Mouse (Mus musculus) CD4-positive, CD25-positive, alpha-beta regulatory T cell, adult 2 months (primary cell): Measurements from ENCODE around the gene Armc6.

Experiments used
- DNase-seq: peaks from one replicate; pipeline ENCODE4 v3.0.0-alpha.2; 2012; ENCODE audit warnings: low read depth, low spot score

Armc6 gene

DNA sequence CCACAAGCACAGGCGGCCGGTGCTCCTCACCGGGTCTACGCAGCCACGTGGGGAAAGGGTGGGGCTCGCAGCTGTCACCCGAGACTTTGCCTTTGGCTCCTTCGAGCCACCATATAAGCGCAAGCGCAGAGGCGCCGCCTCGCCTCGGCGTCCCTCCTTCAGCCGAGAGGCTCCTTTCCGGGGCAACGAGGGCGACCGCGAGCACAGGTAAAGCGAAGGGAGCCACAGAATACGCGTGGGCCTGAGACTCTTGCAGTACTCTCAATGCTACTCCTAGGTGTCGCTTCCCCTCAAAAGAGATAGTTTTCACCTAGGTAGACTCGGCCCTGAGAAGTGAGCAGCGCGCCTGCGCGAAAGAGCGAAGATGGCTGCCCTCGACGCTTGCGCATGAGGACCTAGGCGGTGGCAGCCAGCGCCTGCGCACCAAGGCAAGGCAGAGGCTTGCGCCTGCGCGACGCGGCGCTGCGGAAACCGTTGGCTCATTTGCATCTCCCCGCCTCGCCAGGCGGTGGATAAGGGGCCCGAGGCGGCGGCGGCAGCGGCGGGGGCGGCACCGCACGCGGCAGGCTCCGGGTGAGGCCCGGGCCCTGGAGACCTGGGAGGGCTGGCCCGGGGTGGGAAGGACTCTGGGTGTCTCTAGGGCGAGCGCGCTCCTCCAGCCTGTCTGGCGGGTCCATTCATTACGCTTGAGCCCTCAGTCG lies at the start of gene Armc6, which contains the start of gene Sugp2:
TSS of gene Armc6 (minus strand) at position 387 of the 701 bp plus-strand sequence.
TSS of gene Sugp2 (plus strand) at position 147 of the 701 bp plus-strand sequence.
- peak; percentile 99 for DNase-seq

GRCm38 (mm10) chr8:70283136-70284077 lies 49.1 kb upstream of the Armc6 start:
- peak; percentile 21 for DNase-seq

- DNase-seq, result peak; percentile 90
Observed at GRCm38 (mm10) chr8:70282603-70283135, 48.4 kb upstream of the Armc6 start, which contains the start of gene Homer3. Gene Homer3 (plus strand): TSS chr8:70282827.

DNA sequence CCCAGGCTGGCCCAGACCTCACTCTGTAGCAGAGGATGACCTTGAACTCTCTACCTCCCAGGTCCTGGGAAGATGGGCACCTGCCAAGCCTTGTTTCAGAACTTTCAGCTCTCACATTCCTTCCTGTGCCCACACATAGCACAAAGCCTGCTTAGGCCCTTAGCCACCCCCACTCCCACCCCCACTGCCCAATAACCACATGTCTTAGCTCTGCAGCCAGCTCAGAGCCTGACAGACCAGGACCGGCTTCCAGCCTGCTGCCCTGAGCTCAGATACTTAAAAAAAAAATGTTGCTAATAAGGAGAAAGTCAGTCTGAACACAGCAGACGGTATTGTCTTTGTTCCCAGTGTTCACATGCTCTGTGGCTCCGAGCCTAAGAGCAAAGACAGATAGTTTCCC lies 46.7 kb upstream of the Armc6 start:
- DNase-seq, result no peak

- DNase-seq, result no peak
Observed at GRCm38 (mm10) chr8:70279266-70279665, 45.0 kb upstream of the Armc6 start.

DNA sequence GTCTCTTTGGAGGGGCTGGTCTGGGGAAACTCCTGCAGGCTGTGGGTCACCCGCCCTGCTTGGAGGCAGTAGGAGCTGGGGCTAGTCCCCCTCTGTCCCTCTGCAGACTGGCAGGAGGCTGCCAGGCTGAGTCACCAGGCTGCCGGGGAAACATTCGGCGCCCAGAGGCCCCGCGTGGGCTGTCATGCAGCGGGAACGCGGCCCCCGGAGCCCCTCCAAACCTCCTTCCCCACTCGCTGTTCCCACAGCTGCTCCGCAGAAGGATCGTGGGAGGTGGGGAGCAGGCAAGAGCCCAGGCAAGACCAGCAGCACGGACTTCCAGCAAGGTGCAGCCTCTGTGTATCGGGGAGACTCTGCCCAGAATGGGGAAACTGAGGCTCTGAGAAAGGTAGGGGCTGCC lies 43.9 kb upstream of the Armc6 start:
- no peak for DNase-seq

DNA sequence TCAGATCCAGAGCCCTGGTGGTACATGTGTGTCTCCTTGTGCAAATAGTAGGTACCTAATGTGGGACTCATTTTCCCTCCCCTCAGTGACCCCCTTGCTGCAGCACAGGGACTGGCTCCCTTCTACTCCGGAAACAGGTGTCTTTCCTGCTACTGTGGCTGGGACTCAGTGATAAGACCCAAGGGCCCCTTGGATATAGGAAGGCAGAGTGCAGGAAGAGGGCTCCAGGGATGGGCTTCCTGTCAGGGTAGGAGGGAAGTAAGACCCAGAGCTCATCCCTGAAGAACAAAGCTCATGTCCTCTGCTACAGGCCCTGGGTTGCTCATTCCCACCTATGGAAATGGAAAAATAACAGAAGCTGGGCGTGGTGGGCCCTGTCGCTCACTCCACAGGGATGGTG lies 42.2 kb upstream of the Armc6 start:
- DNase-seq, result no peak

DNA sequence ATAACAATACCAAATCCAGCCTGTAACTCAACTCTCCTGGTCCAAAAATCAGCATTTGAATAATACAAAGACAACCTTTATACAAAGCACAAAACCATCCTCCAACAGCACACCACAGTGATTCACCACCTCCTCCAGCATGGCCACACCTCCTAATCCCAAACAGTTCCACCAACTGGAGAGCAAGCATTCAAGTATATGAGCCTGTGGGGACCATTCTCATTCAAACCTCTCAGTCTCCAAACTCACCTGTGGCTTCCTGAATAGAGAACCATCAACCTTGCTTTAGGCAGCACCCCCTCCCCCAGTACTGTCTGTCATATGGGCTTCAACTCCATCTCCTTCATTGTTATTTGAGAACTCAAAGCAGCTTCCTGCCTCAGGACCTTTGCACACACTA lies 40.1 kb upstream of the Armc6 start:
- DNase-seq, result no peak

- DNase-seq, result peak; percentile 27
Observed at GRCm38 (mm10) chr8:70272949-70273348, 38.7 kb upstream of the Armc6 start.

DNA sequence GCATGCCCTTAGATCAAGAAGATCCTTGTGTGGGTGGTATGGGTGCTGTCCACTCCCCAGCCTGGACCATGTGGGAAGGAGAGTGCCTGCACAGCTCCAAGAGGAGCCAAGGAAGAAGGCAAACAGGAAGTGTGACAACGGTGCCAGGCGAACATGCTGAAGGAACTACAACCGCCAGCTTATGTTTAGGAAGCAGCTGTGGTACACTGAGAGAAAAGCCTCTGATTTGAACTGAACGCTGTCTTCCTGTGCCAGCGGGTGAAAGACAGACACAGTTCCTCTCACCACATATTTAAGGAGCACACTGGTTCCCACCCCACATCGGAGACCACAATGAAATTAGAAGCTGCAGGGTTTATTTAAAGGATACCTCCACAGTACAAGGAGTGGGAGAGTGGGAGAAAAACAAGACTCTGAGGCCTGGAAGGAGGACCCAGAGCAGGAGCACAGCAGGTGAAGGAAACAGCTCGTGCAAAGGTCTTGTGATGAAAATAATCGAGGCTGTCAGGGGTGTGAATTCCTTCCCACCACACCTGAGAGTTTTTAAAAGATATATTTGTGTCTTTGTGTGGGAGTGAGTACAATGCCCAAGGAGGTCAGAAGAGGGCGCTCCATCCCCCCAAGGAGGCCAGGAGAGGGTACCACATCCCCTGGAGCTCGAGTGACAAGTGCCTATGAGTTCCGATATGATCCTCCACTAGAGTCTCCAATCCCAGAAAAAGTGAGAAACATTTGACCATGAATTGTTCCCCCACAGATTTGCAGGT lies 34.7 kb upstream of the Armc6 start:
- DNase-seq, result peak; percentile 47

DNA sequence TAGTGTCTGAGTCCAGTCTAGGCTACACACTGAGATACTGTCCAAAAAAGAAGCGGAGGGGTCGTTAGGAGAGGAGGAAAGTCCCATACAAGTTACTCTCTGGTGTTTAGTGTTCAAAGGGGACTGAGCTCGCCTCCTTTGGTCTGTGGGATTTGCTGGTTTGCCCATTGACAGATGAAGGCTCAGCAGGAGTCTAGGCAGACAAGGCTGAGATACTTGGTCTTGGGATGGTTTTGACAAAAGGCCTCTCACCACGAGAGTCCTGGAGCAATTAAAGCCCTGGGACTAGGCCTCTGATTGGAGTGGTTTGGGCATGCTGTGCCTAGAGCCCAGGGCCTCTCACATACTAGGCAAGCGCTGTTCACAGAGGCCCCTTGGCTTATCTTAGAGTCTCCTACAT lies 34.0 kb upstream of the Armc6 start:
- no peak for DNase-seq

- no peak for DNase-seq
Observed at GRCm38 (mm10) chr8:70267674-70268073, 33.4 kb upstream of the Armc6 start.

DNA sequence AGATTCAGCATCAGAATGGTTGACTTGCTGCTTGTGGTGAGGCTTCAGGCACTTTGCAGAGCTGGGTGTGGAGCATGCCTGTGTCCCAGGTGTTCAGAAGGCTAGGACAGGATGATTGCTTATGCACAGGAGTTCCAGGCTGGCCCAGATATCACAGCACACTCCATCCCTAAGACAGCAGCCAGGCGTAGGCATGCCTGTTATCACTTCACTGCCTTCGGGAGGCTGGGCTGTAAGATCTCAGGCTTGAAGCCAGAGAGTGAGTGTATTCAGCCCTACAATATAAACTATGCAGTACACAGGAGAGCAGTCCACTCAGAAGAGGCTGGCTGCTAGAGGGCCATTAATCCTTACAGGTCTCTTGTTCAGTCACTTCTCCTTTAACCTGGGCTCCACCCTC lies 24.8 kb upstream of the Armc6 start:
- no peak for DNase-seq

- DNase-seq, result no peak
Observed at GRCm38 (mm10) chr8:70258600-70258999, 24.3 kb upstream of the Armc6 start.

DNA sequence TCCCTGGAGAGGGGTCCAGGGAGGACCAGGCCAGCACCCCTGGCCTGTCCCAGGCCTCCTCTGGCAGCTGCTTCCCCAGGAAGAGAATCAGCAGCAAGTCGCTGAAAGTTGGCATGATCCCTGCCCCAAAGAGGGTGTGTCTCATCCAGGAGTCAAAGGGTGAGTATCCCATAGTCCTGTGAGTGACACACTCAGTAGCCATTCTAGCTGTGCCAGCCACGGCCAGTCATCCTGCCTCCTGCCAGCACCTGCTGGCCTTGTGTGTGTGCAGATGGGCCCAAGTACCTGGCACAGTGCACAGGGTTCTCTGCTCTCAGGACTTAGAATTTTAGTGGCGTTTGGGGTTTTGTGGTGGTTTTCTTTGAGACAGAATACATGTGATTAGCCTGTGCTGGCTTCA lies 23.2 kb upstream of the Armc6 start:
- no peak for DNase-seq

DNA sequence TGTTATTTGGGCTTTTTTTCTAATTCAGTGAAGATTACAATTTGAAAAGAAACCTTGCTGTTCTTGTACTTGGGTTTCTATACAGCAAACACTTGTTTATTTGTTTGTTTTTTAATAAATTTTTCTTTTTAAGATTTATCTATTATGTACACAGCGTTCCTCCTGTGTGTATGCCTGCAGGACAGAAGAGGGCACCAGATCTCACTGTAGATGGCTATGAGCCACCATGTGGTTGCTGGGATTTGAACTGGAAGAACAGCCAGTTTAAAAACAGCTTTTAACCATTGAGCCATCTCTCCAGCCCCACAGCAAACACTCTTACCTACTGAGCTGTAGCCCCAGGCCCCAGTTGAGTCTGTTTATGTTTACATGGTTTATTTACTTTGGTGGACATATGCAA lies 20.4 kb upstream of the Armc6 start:
- no peak for DNase-seq

DNA sequence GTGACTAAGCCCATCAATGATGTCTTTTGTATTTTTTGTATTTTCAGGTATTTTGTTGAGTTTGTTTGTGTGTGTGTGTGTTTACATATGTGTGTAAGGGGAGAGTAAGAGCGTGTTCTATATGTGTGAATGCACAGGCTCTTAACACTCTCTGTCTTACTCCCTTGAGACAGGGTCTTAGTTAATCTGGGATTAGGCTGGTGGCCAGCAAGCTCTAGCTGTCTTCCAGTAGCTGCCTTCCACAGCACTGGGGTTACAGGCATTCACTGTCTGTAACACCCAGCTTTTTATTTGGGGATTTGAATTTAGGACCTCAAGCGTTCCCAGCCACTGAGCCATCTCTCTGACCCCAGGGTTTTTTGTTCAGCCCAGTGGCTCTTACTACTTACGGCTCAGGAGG lies 13.6 kb upstream of the Armc6 start:
- no peak for DNase-seq

- DNase-seq, result no peak
Observed at GRCm38 (mm10) chr8:70246622-70247021, 12.4 kb upstream of the Armc6 start.

- peak; percentile 31 for DNase-seq
Observed at GRCm38 (mm10) chr8:70240642-70241041, 6.4 kb upstream of the Armc6 start.

DNA sequence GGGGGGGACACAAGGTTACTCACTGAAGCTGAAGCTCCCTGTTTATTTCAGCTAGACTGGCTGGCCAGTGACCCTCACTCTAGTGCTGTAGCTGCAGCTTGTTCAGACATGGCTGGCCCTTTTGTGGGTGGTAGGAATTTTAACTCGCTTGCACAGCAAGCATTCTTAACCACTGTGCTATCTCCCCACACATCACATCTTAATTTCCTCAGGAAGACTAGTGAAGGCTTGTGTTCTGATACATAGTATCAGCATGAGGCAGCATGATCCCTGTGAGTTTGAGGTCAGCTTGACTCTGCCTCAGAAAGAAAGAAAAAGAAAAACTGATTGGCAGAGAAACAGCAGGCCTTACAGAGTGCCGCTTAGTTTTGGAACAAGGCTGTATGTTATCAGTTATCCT lies 3.6 kb upstream of the Armc6 start:
- no peak for DNase-seq

- DNase-seq, result no peak
Observed at GRCm38 (mm10) chr8:70234781-70235128, 489 bp upstream of the Armc6 start.

DNA sequence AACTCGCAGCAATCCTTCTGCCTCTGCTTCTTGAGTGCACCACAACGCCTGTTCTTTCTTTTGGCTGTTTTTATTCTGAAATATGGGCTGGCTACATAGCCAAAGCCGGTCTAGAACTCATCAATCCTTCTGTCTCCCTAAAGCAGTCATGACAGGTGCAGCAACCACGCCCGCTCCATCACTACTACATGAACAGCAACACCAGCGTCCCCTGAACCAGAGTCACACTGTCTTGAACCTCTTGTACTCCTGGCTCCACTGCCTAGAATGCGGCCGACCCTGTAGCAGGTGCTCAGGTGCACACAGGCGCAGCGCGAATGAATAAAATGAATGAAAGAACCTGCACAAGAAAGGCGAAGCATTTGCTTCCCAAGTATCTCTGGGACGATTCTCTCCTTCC lies 660 bp downstream of the Armc6 start:
- no peak for DNase-seq
